Mouse (Mus musculus) gastrocnemius, adult 18-20 months (tissue): ENCODE data around the gene Pilrb1. TPM values are rescaled to one million over a fixed set of nuclear protein-coding genes. Genes with fewer than 3 reads are reported as not detected.
"Not testable (repeated sequence)": the region's sequence is repeated elsewhere in the genome, so short reads cannot be mapped to it uniquely, and the experiment has no call there.

Experiments used
- DNase-seq: peaks from one replicate; pipeline ENCODE4 v3.0.0; 2021; ENCODE audit warnings: low spot score
- long read RNA-seq, 2 experiments: library from polyadenylated mRNA; stranded (forward); transcript quantifications; one replicate each; pipeline ENCODE4 v2.0.0; 2021
- total RNA-seq, 2 experiments: library from RNA; stranded (reverse); gene quantifications; 2 replicates each; pipeline ENCODE4 v1.2.3; 2021

The Pilrb1 gene
- total RNA-seq: under 1 TPM in 1 of 2 experiments, not detected in 1; 0.17 TPM
- long read RNA-seq, experiment 1: 0 reads
- long read RNA-seq, experiment 2: 0 reads

GRCm38 (mm10) chr5:137857960-137858710, at the start of gene Pilrb1:
Gene Pilrb1 (minus strand): TSS chr5:137858106.
- DNase-seq: not testable (repeated sequence)

DNA sequence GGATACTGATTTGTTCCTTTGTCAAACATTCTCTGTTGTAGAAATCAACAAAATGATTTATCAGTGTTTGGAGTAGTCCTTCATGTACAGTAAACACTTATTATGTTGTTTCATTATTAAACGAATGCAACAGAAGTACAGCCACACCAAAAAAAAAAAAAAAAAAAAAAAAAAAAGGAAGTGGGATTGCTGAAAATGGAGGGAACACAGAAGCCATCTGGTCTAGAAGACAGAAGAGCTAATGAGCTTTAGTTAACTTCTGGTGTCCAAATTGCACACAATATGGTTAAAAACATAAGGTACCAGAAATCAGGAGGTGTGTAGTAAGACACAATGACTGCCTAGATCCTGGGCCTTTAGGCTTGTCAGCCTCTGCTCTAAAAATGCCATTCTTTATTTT, 39.9 kb upstream of the Pilrb1 start:
- no peak for DNase-seq

GRCm38 (mm10) chr5:137892954-137893353, 35.0 kb upstream of the Pilrb1 start:
- no peak for DNase-seq

GRCm38 (mm10) chr5:137887666-137888065, 29.8 kb upstream of the Pilrb1 start:
- DNase-seq: no peak

GRCm38 (mm10) chr5:137885894-137886293, 28.0 kb upstream of the Pilrb1 start:
- DNase-seq: peak; percentile 12

DNA sequence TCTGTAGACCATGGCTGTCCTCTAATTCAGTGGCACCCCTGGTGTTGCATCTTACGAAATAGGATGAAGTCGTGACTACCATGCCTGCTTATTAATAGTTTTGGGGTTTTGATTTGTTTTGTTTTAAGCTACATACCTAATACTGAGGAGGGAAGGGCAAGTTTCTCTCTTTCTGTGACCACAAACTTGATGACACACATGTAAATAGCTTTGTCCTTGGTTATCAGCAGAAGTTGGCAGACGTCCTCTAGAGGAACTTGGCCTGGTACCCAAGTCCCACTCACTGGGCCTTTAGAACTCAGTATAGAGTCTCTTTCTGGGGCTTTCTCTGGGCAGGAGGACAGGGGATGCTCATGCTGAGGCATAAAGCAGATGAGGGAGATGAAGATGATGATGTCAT, 25.4 kb upstream of the Pilrb1 start:
- DNase-seq: no peak

GRCm38 (mm10) chr5:137882922-137883321, 25.0 kb upstream of the Pilrb1 start:
- no peak for DNase-seq

DNA sequence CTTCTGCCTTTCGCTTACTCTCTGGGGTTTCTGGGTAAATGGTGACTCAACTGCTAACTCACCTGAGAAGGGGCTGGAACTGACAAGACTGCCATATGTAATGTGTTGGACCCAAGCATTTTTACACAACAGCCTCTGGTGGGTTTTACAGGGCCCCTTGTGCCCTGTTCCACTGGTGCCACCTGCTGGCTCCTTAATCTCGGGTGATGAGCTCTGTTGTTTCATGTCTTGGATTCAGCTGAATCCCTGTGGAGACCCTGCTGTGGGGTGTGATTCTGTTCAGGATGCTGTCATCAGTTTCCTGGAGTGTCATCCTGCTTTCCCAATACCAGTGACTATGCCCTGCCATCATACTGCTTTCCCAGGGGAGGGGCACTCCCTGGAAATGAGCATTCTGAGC, 20.0 kb upstream of the Pilrb1 start:
- no peak for DNase-seq

DNA sequence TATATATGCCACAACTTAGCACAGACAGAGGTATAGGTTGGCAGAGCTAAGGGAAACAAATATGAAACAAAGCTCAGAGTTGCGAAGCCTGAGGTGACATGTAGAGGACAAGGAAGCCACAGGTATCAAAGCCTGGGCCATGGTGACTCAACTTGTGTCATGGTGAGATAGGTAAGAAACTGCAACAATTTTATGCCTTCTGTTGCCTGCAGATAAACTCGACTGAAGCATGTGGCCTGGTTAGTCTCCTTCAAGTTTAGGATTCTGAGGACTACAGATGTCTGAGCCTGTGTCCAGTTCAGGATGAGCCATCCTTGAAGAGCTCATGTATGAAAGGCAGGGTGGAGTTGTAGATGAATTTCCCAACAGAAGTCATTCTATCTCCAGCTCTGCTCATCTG, 17.1 kb upstream of the Pilrb1 start:
- no peak for DNase-seq

GRCm38 (mm10) chr5:137872381-137872702, 14.4 kb upstream of the Pilrb1 start:
- DNase-seq: not testable (repeated sequence)

DNA sequence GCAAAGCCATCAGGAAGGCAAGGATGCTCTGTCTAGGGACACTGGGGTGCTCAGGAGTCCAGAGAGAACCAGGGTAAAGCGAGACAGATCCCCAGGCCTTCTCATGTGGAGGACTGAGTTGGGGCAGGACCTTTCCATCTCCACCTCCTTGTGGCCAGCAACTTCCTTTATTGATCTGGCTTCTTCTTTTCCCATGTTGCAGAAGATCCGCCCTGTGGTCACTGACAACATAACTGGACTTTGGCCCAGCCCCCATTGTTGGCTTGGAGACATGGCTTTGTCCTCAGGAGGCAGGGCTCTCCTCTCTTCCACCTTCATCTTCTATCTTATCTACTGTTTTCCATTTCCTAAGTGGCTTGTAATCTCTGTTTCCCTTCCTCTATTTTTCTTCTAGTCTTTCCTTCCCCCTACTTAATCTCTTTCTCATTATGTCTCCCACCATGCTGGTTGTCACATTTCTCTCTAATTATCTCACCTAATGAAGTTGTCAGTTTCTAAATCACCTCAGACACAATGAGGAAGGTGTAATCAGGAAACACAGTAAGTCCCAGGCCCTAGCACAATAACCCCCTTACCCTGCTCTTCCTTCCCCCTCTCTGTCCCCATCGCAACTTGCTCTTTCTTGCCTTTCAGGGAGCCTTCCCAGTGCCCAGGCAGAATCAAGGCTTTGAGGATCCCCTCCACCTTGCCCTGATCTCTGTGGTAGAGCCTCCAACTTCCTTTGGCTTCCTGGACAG, 13.9 kb upstream of the Pilrb1 start, which contains the start of gene Pilrb2:
Gene Pilrb2 (minus strand): TSS at position 172 of the 737 bp plus-strand sequence.
- not testable (repeated sequence) for DNase-seq

DNA sequence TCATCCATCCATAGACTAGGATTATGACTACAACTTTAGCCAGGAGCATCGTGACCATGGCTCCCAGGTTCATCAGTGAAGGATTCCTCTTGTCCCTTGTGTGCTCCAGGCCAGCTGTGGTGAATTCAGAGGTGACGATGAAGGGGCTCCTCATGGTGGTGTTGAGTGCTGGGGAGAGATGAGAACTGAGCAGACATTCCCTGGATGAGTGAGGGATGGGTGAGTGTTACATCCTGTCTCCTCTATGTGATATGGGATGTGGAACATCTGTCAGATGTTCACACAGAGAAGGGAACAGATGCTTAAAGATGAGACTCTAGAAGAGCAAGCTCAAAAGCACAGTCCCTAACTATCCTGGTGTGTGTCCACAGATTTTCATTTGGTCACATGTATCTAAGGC, 10.7 kb upstream of the Pilrb1 start:
- not testable (repeated sequence) for DNase-seq

- not testable (repeated sequence) for DNase-seq
Observed at GRCm38 (mm10) chr5:137864008-137864407, 6.1 kb upstream of the Pilrb1 start.

- DNase-seq: not testable (repeated sequence)
Observed at GRCm38 (mm10) chr5:137856870-137857269, 1.0 kb downstream of the Pilrb1 start.

DNA sequence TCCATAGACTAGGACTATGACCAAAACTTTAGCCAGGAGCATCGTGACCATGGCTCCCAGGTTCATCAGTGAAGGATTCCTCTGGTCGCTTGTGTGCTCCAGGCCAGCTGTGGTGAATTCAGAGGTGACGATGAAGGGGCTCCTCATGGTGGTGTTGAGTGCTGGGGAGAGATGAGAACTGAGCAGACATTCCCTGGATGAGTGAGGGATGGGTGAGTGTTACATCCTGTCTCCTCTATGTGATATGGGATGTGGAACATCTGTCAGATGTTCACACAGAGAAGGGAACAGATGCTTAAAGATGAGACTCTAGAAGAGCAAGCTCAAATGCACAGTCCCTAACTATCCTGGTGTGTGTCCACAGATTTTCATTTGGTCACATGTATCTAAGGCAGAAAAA, 3.0 kb downstream of the Pilrb1 start:
- DNase-seq: not testable (repeated sequence)

GRCm38 (mm10) chr5:137850313-137850712, 7.6 kb downstream of the Pilrb1 start:
- not testable (repeated sequence) for DNase-seq

- not testable (repeated sequence) for DNase-seq
Observed at GRCm38 (mm10) chr5:137837110-137837509, 20.8 kb downstream of the Pilrb1 start.

GRCm38 (mm10) chr5:137836611-137837010, 21.3 kb downstream of the Pilrb1 start:
- DNase-seq: no peak

DNA sequence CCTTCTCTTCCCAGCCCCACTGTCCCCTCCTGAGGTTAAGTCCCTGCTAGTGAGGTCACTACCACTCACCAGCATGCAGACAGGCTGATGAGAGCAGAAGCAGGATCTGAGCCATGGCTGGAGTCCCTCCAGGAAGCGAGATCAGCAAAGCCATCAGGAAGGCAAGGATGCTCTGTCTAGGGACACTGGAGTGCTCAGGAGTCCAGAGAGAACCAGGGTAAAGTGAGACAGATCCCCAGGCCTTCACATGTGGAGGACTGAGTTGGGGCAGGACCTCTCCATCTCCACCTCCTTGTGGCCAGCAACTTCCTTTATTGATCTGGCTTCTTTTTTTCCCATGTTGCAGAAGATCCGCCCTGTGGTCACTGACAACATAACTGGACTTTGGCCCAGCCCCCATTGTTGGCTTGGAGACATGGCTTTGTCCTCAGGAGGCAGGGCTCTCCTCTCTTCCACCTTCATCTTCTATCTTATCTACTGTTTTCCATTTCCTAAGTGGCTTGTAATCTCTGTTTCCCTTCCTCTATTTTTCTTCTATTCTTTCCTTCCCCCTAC, 21.9 kb downstream of the Pilrb1 start, which contains the start of gene Pilra:
Gene Pilra (minus strand): TSS at position 316 of the 555 bp plus-strand sequence.
- DNase-seq: not testable (repeated sequence)

DNA sequence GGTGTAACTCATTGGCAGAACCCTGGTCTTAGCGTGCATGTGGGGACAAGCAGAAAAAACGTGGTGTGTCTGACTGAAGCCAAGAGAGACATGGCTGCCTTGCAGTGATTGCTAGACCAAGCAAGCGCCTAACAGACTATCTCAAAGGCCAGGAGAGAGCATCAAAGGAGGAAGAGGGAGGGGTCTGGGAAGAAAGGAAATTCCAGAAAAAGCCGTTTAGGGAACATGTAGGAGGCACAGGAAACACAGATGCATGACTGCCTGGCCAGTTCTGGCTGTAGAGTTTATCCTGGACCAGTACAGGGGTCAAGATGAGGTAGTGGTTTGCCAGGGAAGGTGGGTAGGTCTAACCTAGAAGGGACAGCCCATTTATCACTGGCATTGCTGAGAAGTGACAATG, 24.4 kb downstream of the Pilrb1 start:
- DNase-seq: no peak

- no peak for DNase-seq
Observed at GRCm38 (mm10) chr5:137831506-137831905, 26.4 kb downstream of the Pilrb1 start.

- DNase-seq: no peak
Observed at GRCm38 (mm10) chr5:137831106-137831505, 26.8 kb downstream of the Pilrb1 start.
